Mouse (Mus musculus) skeletal muscle tissue, adult 2 months (tissue): ENCODE data around the gene Sorcs3.

ENCODE experiments used
- DNase-seq: peaks from one replicate; pipeline ENCODE4 v3.0.0-alpha.2; 2012; ENCODE audit warnings: low read depth, low spot score

Sorcs3 gene

DNA sequence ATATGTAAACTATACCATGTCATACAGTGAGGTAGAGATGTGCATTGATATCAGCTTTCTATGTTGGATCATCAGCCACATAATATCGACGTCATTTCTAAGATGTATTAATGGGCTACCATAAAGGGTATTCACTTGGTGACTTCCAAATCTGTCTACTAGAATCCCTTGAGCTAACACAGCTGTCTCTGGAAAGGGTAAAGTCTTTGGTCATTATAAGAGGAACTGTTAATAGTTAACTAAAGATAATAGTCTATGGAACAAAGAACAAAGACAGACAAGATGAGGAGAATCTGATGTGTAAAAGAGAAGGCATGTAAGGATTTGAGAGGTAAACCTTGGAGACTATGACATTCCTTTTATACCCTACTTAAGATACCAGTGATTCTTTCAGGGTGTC is 497.9 kb downstream of the Sorcs3 start:
- no peak for DNase-seq

DNA sequence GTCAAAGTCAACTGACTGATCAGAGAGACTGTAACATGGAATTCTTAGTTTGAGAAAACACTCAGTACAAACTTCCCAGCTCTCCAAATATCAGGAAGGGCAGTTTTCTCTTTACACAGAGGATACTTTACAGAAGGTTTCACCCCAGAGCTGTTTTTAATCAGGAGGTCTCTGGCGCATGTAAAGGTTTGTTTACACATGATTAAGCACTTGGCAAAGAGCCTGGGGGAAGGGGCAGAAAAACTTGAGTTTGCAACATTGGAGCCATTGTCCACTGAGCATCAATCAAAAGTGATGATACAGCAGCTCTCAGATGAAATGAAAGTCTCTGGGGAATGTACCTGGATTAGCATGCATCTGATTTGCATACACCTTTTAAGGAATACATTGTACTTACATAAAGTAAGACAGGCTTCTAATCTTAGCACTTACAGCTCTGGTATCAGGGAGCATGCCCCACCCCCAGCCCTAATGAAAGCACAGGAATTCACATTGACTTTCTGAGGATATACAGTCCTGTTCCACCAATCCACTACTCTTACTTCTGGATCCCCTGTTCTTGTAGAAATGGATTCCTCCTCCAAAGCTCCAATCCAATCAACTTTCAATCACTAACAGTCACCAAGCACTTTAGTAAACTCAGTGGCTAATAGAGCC is 500.6 kb downstream of the Sorcs3 start:
- no peak for DNase-seq

DNA sequence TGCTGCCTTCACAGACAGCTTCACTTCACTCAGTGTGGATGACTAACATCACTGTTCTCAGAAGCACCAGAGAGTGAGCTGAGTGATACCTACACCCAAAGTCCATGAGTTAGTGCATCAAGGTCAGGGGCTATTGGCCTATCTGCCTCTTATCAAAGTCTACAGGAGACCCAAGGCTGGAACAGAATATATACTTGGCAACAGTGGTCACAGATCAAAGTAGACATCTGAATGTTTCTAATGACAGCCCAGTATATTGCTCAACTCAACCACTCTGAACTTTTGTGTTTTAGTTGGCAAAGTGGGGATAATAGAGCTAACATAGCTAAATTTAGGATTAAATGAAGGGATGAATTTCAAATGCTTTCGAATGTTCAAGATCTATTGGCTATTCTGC is 501.1 kb downstream of the Sorcs3 start:
- no peak for DNase-seq

DNA sequence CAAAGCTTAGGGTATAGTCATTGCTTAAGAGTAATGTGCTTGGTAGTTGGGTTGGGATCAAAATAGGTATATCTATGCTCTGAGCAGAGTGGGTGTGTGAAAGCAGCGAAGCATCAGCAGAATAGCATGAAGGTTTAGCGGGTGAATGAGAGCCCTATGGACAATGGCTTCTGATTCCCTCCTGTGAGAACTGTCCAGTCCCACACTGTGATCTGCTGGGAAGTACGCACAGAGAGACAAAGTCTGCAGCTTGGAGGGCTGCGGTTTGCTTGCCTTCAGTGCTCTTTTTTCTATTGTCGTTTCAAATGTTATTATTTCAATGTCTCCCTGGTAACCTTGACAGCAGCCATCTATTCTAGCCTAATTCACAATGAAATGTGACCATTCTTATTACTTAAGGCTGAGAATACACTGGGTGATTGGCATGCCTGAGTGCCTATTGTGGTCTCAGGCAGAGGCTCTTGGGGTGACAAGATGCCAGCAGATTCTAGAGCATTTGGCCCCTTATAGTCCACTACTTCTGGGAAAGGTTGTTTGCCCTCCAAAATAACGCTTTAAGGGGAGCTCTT is 520.1 kb downstream of the Sorcs3 start:
- no peak for DNase-seq

DNA sequence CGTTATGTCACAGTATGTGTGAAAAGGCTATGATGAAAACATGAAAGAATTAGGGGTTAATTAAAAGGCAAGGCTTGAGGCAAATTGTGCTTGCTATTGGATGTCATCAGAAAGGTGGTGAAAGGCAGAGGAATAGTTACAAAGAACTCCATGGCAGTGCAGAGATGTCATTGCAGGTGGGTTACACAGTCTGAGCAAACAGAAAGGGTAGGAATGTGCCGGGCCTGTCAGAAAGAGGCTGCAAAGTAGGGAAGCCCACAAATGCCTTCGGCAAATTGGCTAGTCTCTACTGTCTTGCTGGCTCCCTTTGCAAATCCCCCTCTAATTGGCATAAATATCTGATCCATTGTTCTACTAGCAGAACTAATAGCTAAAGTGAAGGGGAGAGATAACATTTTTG is 521.2 kb downstream of the Sorcs3 start:
- DNase-seq = no peak

DNA sequence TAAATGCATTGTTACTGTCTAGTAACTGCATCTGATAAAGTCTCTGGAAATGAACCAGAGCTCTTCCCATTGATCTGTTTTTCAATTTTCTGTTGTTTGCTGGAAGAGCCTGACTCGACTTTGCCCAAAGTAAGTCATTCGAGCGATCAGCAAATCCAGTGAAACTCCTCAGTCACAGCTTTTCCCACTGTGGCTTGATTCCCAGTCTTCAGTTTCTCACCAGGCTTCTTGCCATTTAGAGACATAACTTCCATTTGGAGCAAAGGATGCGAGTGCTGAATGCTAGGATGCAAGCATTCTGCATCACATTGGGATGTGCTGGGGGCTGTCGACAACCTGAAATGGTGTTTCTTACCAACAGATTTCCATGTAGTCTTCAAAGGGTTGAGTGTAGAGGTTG is 521.8 kb downstream of the Sorcs3 start:
- no peak for DNase-seq

DNA sequence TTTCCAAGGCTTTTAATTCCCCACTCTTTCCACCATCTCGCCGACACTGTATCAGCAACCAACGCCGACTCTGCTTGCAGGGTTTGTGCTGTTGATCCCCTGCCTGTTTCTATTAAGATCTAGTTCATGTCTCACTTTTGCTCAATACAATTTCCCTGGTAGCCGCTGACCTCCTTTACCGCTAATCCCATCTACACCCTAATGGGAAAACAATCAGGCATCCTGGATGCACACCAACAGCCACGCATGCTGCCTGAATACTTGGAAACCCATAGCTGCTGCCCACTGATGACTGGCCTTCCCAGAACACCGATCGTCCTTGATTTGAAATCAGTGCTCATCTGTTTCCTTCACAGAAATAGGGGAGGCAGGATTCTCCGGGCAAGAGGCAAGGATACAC is 525.9 kb downstream of the Sorcs3 start:
- no peak for DNase-seq

DNA sequence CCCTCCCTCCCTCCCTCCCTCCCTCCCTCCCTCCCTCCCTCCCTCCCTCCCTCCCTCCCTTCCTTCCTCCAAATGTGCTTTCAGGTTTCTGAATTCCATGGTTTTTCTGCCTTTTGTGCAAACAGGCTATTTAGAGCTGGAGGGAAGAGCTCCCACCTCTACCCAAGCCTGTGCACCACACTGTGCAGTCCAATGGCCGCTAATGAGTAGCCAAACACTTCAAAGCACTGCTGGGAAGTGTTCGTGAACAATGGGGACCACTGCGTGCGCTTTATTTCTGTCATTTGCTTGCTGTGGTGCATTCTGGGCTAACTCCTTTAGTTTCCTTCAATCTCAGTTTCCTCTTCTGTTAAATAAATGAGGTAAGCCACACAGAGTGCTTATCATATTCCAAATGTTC is 528.5 kb downstream of the Sorcs3 start:
- DNase-seq = no peak

DNA sequence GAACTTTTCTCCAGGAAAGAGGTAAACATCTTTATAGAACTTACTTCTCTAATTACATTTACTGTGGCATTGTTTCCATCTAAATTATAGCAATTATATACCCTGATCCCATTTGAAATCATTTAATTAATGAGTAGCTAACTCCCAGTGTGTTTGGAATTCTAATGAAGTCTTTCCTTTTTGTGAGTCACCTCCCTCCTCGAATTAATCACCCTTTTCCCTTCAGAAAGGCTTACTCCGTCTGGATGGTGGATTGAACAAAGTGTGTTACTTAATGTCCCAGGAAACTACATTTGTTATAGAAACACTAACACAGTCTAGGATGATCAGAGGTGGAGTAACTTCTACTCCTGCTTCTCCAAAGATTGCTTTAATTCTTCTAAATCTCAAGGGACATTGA is 531.7 kb downstream of the Sorcs3 start:
- no peak for DNase-seq

DNA sequence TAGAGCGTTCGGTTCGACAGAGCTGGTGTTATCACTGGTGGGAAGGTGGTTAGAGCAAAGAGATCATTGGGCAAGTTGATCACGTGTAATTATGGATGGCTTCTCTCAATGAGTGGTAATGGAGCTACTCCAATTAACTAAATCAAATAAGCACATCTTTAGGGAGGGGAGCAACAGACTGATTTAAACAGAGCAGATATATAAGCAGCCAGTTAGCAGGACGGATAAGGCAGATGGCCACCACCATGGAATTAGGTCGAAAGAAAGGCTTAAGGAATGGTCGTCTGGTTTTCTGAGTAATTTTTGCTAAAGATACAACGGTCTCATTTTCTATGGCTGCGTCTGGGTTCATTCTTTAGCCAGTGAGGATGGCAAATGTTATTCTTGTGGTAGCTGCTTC is 549.3 kb downstream of the Sorcs3 start:
- no peak for DNase-seq

DNA sequence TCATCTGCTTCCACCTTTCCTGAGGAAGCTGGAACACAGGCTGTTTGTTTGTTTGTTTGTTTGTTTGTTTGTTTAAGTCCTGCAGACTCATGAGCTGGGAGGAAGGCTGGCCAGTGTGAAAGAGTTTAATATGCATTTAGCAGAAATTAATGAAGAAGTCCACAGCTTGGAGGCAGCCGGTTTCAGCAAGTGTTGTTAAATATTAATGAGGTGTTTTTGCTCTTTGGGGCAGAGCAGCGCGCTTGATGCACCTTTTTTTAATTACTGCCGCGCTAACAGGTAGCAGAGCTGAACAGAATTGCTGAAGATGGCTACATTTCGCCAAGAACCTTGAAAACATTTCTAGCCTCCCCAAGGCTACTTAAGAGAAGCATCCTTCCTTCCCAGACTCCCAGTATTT is 551.0 kb downstream of the Sorcs3 start:
- DNase-seq = no peak

DNA sequence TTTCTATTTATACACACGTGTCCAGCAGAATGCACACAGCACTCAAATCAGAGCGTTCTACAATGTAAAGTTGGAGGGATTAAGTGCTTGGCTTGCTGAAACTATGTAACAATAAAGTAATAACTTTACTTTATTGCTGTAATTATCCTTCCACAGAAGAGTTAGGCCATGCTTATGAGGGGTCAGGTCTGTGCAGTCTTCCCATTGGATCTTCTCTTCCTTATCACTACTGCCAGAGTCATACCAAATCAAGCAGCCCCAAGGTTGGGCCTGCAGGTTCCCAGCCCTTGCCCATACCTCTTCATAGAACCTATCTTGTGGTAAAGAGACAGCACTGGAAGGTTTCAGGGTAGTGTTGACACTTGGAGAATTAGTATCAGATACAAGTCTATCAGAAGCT is 560.7 kb downstream of the Sorcs3 start:
- DNase-seq = no peak

DNA sequence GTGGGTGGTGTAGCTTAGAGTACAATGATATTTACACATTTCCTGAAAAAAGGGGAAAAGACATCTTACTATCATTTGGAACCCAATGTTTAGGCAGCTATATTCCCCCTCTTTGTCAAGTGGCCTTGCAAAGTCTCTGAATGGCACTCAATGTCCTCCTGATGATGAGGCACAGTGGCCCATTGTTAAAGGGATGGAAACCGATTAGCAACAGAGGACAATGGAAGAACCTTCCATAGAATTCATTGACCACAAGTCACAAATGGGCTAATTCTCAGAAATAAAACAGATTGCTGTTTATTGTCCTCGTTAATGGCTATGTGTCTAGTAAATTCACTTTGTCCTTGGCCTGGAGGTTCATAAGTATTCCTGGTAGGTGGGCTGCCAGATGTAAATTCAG is 565.7 kb downstream of the Sorcs3 start:
- DNase-seq = no peak

DNA sequence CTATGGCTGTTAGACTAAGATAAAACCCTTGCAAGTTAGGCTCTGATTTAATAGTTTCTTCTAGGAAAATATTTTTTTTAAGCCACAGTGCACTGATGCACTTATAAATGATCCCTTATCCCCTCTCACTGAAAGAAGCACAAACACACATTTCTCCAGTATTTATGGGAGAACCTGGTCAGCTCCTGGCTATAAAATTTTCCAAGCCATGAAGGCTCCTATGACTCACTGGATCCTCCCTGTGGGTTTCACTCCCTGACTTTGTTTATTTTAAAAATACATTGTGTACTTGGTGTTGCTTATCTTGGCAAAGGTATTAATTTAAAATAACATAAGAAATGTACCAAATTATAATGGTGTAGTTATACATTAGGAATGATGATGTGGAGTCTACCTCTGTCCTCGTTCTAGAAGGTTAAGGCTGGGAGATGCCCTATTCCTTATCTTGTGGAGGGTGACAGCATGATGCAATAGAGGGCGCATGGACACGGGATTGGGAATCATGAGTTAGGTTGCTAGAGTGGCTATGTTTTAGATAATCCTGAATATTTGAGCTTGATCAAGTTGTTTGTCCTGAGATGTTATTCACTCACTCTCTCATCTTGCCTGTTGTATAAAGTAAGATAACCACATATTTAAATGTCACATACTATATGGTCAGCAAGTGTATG is 573.4 kb downstream of the Sorcs3 start:
- no peak for DNase-seq

DNA sequence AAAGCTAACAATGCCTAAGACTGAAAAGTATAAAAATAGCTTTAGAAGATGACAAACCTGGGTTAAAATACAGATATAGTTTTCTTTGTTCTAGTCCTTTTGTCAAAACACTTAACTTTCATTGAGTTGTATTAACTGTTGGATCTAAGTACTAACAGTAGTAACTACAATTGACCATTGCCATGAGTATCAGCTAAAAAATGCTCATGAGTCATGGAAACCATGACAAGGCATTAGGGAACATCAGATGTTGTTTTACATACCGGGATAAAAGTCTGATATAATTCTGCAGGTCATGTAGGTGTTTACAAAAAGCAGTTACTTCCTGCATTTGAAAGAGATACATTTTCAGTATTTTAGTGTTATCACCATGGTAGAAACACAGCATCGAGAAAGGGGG is 575.0 kb downstream of the Sorcs3 start:
- DNase-seq = no peak

DNA sequence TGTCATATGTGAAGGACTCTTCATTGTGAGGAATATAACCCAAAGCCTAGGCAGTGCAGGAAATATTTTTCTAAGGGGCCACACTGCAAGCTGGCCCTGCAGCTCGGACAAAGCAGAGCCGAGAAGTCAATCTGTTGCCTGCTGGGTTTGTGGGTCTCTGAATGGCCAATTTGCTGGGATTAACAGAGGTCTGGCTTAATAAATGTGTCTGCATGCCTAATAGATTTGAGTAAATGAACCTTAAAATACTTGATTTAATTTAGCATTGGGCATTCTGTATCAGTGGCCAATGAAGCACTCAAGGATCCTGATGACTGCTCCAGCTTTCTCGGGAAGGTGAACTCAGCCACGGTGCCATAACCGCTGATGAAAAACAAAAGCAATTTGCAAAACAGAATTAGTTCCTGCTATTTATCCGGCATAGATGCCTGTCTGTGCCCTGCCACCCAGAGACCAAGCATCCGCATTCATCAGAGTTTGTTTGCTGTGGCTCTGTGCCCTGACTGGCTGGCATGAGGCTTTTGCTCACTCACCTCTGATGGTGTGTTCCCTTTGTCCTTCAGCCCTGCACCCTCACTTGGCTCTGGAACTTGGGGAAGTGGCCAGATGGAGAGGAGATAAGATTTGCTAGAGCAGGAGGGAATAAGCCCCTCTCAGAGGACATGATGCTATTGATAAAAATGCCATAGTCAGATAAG is 576.3 kb downstream of the Sorcs3 start:
- DNase-seq = no peak

DNA sequence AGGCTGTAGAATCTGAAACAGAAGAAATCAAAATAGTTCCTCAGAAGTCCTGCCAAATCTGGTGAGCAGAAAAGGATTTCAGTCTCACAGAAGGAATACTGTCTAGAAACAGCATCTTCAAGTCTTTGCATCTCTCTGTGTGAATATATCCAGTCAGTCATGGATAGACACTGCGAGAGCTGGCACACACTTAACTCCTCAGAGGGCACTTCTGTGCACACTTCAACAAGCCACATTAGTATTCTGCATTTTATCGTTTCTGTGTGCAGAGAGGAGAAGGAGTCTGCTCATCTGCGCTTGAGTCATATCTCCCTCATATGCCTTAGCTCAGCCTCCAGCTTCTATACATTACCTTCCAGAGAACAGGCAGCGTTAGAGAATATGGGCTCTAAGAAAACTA is 581.4 kb downstream of the Sorcs3 start:
- DNase-seq = no peak

DNA sequence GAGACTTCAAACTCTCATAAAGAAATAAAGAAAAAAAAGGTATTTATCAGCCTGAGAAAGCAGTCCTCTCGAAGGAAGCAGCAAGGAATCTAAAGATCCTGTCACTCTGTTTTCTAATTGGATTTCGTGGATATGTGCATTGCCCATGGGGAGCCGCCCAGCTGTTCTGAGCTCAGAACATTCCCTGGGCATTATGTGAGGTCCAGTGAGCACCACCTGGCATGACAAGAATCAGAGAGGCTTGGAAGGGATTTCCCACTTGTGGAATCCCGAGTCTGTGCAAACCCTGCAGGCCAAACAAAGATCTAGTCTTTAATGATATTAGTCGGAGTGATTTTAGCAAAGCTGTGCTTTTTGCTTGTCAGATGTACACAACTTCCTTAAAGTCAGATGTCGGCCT is 598.7 kb downstream of the Sorcs3 start:
- DNase-seq = no peak

DNA sequence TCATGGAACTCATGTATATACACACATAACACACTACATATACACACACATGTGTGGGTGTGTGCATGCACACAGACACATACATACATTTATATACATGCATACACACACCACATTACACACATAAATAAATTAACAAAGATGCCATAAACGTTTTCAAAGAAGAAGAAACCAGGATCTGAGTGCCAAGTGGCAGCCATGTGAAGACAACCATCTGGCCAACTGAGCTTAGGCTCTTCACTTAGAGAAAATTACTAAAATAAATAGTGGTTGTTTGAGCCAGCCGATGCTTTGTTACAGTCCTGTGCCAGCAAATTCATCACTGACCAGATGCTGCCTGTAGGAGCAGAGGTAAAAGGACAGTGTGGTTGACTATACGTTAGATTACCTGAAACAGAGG is 605.7 kb downstream of the Sorcs3 start:
- no peak for DNase-seq

DNA sequence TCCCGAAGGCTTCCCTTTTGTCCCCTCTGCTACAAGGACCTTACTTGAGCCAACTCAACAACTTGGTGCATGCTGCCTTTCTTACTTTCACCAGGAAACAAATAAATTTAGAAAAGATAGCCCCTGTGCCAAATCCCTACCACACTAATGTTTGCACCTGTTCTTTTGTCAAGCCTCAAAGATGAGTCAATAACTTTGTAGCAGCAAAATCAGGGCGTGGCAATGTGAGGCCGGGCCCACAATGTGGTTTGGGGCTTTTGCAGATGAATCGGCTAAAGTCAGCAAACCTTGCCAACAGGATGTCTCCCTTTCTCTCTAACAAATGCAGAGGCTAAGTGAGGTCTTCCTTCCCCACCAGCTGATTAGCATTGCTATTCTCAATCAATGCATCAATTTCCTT is 608.0 kb downstream of the Sorcs3 start:
- DNase-seq = no peak

DNA sequence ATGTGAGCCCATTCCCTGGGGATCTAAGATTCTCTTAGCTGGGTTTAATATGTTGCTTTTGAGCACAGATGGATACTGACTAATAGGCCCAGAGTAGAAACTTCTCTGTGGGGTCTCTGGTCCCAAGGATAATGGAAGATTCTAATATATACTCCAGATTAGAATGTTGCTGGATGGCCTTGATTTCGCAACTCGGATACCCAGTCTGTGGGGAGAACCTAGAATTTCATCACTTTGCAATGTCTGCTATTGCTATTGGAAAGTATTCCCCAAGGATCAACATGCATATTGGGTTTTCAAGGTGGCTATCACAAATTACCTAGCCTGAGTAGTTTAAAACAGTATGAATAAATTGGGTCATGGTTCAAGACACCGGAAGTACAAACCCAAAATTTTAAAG is 609.2 kb downstream of the Sorcs3 start:
- DNase-seq = no peak

DNA sequence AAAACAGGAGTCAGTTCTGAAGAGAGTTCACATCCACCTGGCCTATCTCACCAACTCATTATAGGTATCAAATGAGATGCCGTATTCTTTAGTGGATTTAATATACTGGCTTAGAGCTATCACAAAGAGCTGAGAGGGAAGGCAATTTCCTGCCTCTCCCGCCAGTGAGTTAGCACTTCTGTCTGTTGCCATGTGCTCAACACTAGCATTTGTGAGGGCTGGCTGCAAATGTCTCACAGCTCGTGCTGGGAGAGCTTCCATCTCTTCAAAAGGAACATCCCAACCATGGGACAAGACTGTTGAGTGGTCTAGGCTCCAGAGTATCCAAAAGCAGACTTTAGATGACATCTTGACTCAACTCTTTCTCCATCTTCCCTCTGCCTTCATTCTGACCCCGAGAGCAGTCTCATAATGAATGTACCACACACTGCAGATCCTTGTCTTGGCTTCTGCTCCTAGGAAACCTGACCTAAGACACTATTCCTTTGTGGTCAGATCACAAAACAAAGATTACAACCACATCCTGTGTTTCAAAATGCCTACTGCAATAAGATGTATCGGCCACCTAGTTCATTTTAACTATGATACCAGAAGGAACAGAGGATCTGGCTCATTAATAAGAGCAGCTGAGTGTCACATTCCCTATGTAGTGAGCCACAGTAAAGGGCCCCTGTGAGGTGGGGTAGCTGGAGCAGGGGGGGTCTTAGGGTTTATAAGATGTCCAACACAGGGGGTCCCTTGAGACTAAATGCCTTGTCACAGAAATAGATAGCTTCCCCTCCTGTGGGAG is 614.9 kb downstream of the Sorcs3 start:
- DNase-seq = no peak
